Mouse (Mus musculus) T-helper 1 cell (primary cell): ENCODE data around the gene 2700049A03Rik.

ENCODE experiments used
- in situ Hi-C: fragments of 300-600 bp; cut with MboI, MseI; formaldehyde crosslinking; loops from one replicate; pipeline ENCODE4 v1.15.1; 2025; ENCODE audit warnings: high pct_unique_total_duplicates

Gene 2700049A03Rik

DNA sequence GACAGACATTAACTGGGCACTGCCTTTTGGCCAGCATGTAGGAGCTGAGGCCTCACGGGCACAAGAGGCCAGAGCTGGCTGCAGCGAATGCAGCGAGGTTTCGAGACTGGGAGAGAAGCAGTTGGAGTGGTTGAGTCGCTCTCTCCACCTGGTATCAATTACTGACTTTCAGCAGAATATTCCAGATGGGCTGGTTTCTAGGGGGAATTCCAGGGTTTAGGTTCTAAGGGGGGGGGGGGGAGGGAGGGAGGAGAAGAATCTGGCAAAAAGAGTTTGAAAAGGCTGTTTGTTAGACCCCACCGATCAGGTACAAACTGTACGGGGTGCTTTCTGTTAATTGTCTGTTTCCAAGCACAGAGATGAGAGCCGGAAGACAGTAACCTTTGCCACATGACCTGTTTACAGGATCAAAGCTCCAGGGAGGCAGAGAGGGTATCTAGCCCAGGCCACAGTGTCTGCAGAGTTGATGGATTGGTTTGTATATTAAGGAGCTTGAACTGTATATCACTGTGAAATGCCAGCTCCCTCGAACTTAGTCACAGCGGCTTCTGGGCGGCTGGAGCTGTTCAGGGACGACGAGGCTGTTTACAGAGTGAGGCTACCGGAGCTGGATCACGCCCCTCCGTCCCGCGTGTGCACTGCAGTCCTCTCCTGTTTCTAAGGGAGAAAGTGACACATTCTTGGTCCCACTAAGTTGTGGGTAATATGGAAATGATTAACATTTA lies 121.7 kb downstream of the 2700049A03Rik start:
- in situ Hi-C loops, result no loop called here

DNA sequence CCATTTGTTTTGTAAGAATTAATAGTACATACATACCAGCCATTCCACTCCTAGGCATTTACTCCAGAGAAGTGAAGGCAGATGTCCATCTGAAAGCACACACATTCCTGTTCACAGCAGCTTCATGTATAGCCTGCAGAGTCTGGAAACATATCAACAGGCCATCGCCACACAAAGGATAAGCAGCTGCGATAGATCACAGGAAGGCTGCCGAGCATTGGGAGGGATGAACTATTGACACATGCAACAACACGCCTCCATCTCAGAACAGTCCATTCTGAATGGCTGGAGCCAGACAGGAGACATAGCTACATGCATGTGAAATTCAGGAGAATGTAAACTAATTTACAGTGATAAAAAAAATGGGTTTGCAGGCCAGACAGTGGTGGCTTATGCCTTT lies 127.6 kb downstream of the 2700049A03Rik start:
- in situ Hi-C loops, result no loop called here

GRCm38 (mm10) chr12:71269367-71269766 lies 132.7 kb downstream of the 2700049A03Rik start:
- in situ Hi-C loops, result no loop called here

DNA sequence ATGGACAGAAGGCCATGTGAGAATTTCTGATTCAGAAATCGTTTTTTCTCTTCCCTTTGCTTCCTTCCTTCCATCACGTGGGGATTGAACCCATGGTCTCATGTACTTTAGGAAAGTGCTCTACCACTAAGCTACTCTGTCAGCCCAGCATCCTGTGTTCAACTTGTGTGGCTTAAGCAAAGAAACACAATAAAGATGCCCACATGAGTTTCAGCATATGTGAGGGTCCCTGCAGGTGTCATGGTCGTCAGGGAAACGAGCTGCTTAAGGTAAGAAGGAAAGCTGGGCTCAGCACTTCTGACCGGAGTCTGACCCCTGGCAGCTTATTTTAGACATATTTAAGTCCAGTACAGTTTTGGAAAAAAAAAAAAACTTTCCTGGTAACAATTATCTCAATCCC lies 134.5 kb downstream of the 2700049A03Rik start:
- in situ Hi-C loops, result no loop called here

GRCm38 (mm10) chr12:71274519-71275237 lies 138.0 kb downstream of the 2700049A03Rik start:
- in situ Hi-C loops, result no loop called here

DNA sequence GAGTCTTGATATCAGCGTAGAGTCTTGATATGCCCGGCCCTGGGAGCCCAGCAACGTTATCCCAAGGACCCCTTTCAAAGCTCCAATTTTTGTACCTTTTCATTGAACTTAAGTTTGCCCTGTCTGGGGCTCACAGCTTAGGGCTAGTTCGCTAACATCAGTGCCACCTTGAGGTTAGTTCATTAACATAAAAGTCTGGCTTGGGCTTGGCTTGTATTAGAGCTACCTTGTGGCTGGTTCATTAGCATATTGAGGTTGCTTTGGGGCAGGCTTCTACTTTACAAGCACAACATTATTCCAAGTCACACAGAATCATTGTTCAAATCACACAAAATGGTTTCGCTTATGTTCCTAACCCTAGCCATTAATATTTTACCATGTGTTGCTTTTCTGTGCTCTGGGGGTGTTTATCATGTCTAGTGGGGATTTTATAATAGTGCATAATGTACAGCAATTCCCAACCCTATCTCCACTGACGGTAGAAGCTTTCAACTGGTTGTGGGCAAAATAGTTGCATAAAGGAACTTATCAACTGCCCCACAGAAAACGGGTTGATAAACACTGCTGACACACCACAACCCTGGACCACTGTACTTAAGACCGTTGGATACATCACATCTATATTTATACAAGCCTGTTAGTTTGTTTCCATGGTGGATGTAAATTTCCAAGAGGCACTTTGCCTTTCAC lies 139.4 kb downstream of the 2700049A03Rik start:
- in situ Hi-C loops, result no loop called here

GRCm38 (mm10) chr12:71279521-71280262 lies 143.0 kb downstream of the 2700049A03Rik start:
- in situ Hi-C loops, result no loop called here

- in situ Hi-C loops, result no loop called here
Measured at GRCm38 (mm10) chr12:71281201-71281768, 144.6 kb downstream of the 2700049A03Rik start.

DNA sequence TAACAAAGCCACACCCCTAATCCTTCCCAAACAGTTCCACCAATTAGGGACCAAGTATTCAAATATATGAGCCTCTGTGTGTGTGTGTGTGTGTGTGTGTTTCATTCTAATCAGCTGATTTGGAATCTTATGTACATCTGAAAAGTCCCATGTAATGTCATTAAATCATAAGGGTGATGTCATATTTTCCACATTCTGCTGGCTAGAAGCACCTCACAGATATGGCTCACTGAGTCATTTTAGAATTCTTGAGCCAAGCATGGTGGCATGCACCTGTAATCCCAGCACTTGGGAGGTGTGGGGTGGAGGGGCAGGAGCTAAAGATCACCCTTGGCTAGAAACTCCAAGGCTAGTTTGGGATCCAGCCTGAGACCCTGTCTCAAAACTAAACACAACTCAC lies 148.8 kb downstream of the 2700049A03Rik start:
- in situ Hi-C loops, result no loop called here

DNA sequence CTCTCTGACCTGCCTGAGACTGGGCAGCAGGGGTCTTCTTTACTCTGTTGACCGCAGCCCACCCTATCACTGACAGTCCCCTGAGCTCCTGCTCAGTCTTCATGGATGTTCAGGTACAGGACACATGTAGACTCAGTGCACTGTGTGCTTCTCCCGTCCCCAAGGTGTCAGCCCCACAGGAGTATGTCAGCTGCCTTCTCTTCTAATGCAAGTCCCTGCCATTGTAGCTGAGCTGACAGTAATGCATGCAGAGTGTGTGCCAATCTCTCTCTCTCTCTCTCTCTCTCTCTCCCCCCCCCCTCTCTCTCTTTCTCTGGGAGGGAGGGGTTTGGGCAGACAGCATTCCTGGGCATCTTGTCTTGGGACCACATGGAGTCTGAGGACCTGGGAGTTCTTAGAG lies 153.8 kb downstream of the 2700049A03Rik start:
- in situ Hi-C loops, result no loop called here
